Mouse (Mus musculus) yolk sac, embryonic 10.5 days (tissue): ENCODE measurements around the gene Polr3h.

ENCODE experiments used
- DNase-seq: peaks from one replicate; pipeline ENCODE4 v3.0.0-alpha.2; 2017; ENCODE audit warnings: low spot score

The Polr3h gene

GRCm38 (mm10) chr15:81846755-81847154 is 79.3 kb downstream of the Polr3h start:
- no peak for DNase-seq

DNA sequence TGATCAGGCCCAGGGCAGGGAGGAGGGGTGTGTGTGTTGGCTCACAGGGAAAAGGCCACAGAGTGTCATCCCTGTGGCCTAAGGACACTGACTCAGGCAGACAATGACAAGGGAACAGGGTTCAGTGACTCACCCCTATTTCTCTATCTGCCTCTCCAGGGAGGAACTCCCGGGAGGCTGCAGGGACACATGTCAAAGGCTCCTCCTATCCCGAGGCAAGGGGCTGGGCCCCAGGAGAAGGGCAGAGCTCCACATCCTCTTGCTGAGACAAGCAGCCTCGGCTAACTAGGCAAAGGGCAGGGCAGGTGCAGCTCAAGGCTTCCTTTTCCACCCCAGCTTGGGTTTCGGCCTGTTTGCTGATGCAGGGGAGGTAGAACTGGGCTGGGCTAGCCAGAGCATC is 80.3 kb downstream of the Polr3h start:
- DNase-seq = peak; percentile 75

- DNase-seq = no peak
Measured at GRCm38 (mm10) chr15:81845033-81845625, 80.9 kb downstream of the Polr3h start.

GRCm38 (mm10) chr15:81842275-81842674 is 83.8 kb downstream of the Polr3h start:
- no peak for DNase-seq

DNA sequence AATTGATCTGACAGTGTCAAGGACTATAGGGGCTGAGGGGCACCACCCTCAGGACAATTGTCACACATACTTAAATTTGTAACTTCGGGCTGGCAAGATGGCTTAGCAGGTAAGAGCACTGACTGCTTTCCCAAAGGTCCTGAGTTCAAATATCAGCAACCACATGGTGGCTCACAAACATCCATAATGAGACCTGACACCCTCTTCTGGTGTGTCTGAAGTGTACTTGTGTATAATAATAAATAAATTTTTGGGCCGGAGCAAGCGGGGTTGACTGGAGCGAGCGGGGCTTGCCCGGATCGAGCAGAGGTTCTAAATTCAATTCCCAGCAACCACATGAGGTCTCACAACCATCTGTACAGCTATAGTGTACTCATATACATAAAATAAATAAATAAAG is 85.7 kb downstream of the Polr3h start:
- no peak for DNase-seq

- DNase-seq = no peak
Measured at GRCm38 (mm10) chr15:81839634-81840033, 86.4 kb downstream of the Polr3h start.

DNA sequence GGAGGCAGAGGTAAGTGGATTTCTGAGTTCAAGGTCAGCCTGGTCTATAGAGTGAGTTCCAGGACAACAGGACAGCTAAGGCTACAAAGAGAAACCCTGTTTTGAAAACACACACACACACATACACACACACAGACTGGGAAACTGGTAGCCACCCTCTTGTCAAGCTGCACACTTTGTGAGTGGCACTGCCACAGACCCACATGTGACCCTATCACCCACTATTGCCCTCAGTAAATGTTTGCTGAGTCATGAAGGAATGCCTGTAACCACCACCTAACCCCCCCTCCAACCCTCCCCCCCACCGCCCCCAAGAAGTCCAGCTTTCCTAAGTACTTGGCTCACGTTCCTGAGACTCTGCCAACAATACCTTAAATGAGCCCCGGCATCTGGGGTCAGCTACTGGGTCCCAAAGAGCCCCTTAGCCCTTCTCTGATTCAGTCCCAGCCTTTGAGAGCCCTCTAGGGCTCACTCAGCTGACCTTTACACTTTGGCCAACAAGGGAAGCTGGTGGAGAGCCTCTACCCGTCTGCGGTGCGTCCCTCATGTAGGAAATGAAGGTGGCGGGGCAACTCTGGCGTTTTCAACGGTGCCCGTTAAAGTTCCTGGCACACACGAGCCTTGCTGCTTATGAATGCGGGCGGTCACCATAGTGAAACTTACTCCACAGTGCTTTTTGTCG is 87.3 kb downstream of the Polr3h start:
- no peak for DNase-seq
